Mouse (Mus musculus) neural tube, embryonic 15.5 days (tissue): ENCODE data around the gene Rplp2. TPM values are rescaled to one million over a fixed set of nuclear protein-coding genes. Genes with fewer than 3 reads are reported as not detected.

ENCODE experiments used
- ATAC-seq: fragments of 200-750 bp; cut with Nextera tagmentation; 2 replicates; pipeline ENCODE4 v1.8.0; 2017; ENCODE audit warnings: mild to moderate bottlenecking, moderate TSS enrichment, moderate library complexity; ENCODE audit not compliant: low FRiP score
- H3K27ac ChIP-seq: fragments of 300-500 bp; sonication (generic); replicated peaks from 2 replicates; pipeline ENCODE4 v1.5.1; 2015; ENCODE audit warnings: mild to moderate bottlenecking, inconsistent platforms
- H3K27me3 ChIP-seq: fragments of 300-500 bp; sonication (generic); replicated peaks from 2 replicates; pipeline ENCODE4 v1.6.1; 2015; ENCODE audit warnings: inconsistent platforms
- H3K36me3 ChIP-seq: fragments of 300-500 bp; sonication (generic); 2 replicates; pipeline ENCODE4 v1.6.1; 2015; ENCODE audit warnings: inconsistent platforms
- H3K4me1 ChIP-seq: fragments of 300-500 bp; sonication (generic); 2 replicates; pipeline ENCODE4 v1.6.1; 2015; ENCODE audit warnings: inconsistent platforms
- H3K4me2 ChIP-seq: fragments of 300-500 bp; sonication (generic); 2 replicates; pipeline ENCODE4 v1.6.1; 2015; ENCODE audit warnings: inconsistent platforms, mild to moderate bottlenecking, moderate library complexity
- H3K4me3 ChIP-seq: fragments of 300-500 bp; sonication (generic); replicated peaks from 2 replicates; pipeline ENCODE4 v1.5.1; 2015; ENCODE audit warnings: mild to moderate bottlenecking, inconsistent platforms
- H3K9ac ChIP-seq: fragments of 300-500 bp; sonication (generic); replicated peaks from 2 replicates; pipeline ENCODE4 v1.6.1; 2015; ENCODE audit warnings: mild to moderate bottlenecking, inconsistent platforms
- H3K9me3 ChIP-seq: fragments of 300-500 bp; sonication (generic); replicated peaks from 2 replicates; pipeline ENCODE4 v1.6.1; 2016; ENCODE audit warnings: inconsistent platforms
- WGBS: fragments of 180-500 bp; shearing (Covaris S2); methylation state at CpG from one replicate; pipeline ENCODE4 v1.1.7; 2015; ENCODE audit warnings: mixed read lengths; 5-methylcytosine and 5-hydroxymethylcytosine counted together
- polyA plus RNA-seq: library from polyadenylated mRNA; unstranded; fragments of >200 nt; fragmentation: Nextera tagmentation; extraction: Ambion mirVana; gene quantifications from 2 replicates; pipeline ENCODE4 v1.2.1, GENCODE M21; 2015

Rplp2 gene
- polyA plus RNA-seq, 1 experiment from 2014 or later = 743 TPM

DNA sequence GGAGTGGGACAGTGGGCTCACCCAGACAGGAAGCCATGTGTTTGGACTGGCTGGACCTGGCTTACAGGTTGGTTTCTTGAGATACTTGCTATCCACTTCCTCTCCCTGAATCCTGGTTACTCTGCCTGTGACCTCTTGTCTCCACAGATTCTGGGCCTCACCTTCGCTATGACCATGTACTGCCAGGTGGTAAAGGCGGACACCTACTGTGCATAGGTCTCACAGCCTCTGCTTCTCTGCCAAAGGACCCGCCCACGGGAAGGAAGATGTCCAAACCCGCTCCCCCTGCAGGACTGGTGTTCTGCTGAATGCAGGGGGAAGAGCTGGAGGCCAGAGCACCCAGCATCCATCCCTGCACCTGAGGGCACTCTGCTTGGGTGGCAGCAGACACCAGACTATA is 45.6 kb downstream of the Rplp2 start:
- 92% methylated on average over 5 of the region's 5 CpGs for WGBS
- H3K4me1 ChIP-seq = no peaks in the 10 kb centered on the region
- H3K36me3 ChIP-seq = peaks cover 42% of the 10 kb centered on the region
- no peak overlapping the region for H3K27ac ChIP-seq
- no peak overlapping the region for H3K9ac ChIP-seq
- H3K27me3 ChIP-seq = no peaks in the 10 kb centered on the region
- no peaks in the 10 kb centered on the region for H3K9me3 ChIP-seq
- H3K4me3 ChIP-seq = no peak overlapping the region
- no peak overlapping the region for H3K4me2 ChIP-seq
- ATAC-seq = no peak

DNA sequence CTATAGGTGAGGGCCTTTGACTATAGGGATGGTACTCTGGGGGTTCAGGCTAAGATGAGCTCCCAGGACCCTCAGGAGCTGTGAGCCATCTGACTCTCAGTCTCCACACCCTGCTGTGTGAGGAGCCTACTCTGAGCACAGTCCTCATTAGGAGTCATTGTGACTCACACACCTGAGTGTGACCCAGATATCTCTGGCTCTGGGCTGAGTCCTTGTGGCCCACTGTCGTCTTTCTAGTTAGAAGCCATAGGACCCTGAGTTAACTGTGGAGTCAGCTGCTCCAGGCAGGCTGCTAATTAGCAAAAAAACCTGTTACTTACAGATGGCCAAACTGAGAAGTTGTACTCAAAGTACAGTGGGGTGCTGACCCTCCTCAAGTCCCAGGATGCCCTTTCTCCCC is 46.6 kb downstream of the Rplp2 start:
- H3K27me3 ChIP-seq = no peaks in the 10 kb centered on the region
- H3K27ac ChIP-seq = no peak overlapping the region
- H3K4me3 ChIP-seq = no peak overlapping the region
- no peaks in the 10 kb centered on the region for H3K9me3 ChIP-seq
- H3K4me2 ChIP-seq = no peak overlapping the region
- H3K36me3 ChIP-seq = peaks cover 52% of the 10 kb centered on the region
- ATAC-seq = no peak
- no peak overlapping the region for H3K9ac ChIP-seq
- WGBS = 90% methylated on average over 1 of the region's 1 CpGs
- no peaks in the 10 kb centered on the region for H3K4me1 ChIP-seq

DNA sequence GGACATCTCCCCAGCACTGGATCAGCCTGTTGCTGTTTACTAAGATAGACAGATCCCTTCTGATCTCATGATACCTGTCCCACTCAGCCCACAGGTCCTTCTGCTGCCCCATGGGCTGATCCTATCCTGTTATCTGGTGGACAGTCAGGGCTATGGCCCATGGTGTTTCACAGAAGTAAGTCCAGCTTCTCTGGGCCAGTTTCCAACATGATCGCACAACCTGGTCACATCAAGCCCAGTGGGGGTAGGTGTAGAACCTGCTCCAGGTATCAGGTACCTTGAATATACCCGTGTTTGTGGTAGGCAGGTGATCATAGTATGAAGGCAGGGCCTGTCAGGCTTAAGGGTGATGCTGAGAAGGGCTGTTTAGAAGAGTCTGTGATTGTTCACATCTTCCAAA is 48.2 kb downstream of the Rplp2 start:
- H3K4me2 ChIP-seq = no peak overlapping the region
- WGBS = 88% methylated on average over 2 of the region's 2 CpGs
- no peak overlapping the region for H3K9ac ChIP-seq
- no peak overlapping the region for H3K4me3 ChIP-seq
- H3K27ac ChIP-seq = no peak overlapping the region
- no peaks in the 10 kb centered on the region for H3K27me3 ChIP-seq
- no peaks in the 10 kb centered on the region for H3K4me1 ChIP-seq
- H3K36me3 ChIP-seq = peaks cover 58% of the 10 kb centered on the region
- no peaks in the 10 kb centered on the region for H3K9me3 ChIP-seq
- ATAC-seq = no peak

DNA sequence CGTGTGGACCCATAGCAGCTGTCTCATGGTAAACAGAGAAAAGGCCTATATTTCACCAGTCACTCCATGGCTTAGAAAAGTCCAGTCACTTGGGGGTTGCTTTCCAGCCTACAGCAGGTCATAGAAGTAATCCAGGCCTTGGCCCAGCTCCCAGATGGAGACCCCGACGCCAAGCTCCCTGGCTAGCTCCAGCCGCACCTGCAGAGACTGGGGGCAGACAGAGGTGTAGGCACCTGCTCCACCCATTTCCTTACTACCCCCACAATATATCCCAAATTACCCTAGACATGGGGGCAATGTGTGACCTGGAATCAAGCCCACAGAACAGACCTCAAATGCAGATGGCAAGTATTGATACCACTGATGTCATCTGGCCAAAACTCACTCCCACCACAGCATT is 48.8 kb downstream of the Rplp2 start:
- H3K9me3 ChIP-seq = no peaks in the 10 kb centered on the region
- H3K27ac ChIP-seq = no peak overlapping the region
- no peak overlapping the region for H3K9ac ChIP-seq
- H3K4me1 ChIP-seq = no peaks in the 10 kb centered on the region
- 93% methylated on average over 4 of the region's 4 CpGs for WGBS
- ATAC-seq = no peak
- H3K4me2 ChIP-seq = no peak overlapping the region
- H3K36me3 ChIP-seq = peaks cover 58% of the 10 kb centered on the region
- no peak overlapping the region for H3K4me3 ChIP-seq
- H3K27me3 ChIP-seq = no peaks in the 10 kb centered on the region

DNA sequence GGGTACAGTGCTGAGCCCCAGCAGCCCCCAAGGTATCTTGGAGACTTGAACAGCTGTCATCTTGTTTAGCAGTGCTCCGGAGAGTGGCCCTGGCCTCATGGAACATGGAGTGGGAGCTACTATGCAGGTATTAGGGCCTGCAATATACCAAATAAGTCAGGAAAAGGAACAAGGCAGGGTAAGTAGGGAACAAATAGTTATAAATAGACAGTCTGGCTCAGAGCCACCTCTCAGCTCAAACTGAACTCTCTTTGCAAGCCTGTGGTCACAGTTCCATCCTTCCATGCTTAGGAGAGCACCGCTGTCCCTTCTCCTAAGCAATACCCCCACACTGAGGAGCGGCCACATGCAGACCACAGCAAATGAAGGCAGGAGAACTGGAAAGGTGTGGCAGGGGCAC is 50.4 kb downstream of the Rplp2 start:
- H3K9me3 ChIP-seq = no peaks in the 10 kb centered on the region
- no peaks in the 10 kb centered on the region for H3K4me1 ChIP-seq
- no peak overlapping the region for H3K9ac ChIP-seq
- no peak overlapping the region for H3K4me3 ChIP-seq
- no peak overlapping the region for H3K4me2 ChIP-seq
- WGBS = 98% methylated on average over 3 of the region's 3 CpGs
- no peak for ATAC-seq
- no peaks in the 10 kb centered on the region for H3K27me3 ChIP-seq
- no peak overlapping the region for H3K27ac ChIP-seq
- peaks cover 48% of the 10 kb centered on the region for H3K36me3 ChIP-seq

Other genes starting within 250 kb of the Rplp2 start
- gene Lmntd2, start 233.3 kb upstream of the Rplp2 start, polyA plus RNA-seq = 0.35 and 1.6 TPM in 2 replicates
- 24.1 and 28.1 TPM in 2 replicates for gene Rassf7, start 231.5 kb upstream of the Rplp2 start, polyA plus RNA-seq
- 54.9 and 60.2 TPM in 2 replicates for gene Phrf1, start 218.6 kb upstream of the Rplp2 start, polyA plus RNA-seq
- 2.6 and 7.8 TPM in 2 replicates for gene Irf7, start 180.9 kb upstream of the Rplp2 start, polyA plus RNA-seq
- gene Cdhr5, start 170.6 kb upstream of the Rplp2 start, polyA plus RNA-seq = 4.2 TPM in 1 of 2 replicates, not detected in the other
- 5.4 and 11.0 TPM in 2 replicates for gene Sct, start 168.2 kb upstream of the Rplp2 start, polyA plus RNA-seq
- gene Drd4, start 155.4 kb upstream of the Rplp2 start, polyA plus RNA-seq = 0.87 and 1.3 TPM in 2 replicates
- 178 and 200 TPM in 2 replicates for gene Deaf1, start 119.7 kb upstream of the Rplp2 start, polyA plus RNA-seq
- gene Tmem80, start 119.6 kb upstream of the Rplp2 start, polyA plus RNA-seq = 50.5 and 55.8 TPM in 2 replicates
- gene Eps8l2, start 108.5 kb upstream of the Rplp2 start, polyA plus RNA-seq = 0.23 and 10.7 TPM in 2 replicates
- gene Taldo1, start 55.2 kb upstream of the Rplp2 start, polyA plus RNA-seq = 269 and 298 TPM in 2 replicates
- 49.3 and 50.4 TPM in 2 replicates for gene Gatd1, start 33.2 kb upstream of the Rplp2 start, polyA plus RNA-seq
- gene Cend1, start 17.9 kb upstream of the Rplp2 start, polyA plus RNA-seq = 185 and 208 TPM in 2 replicates
- 76.7 and 88.8 TPM in 2 replicates for gene Slc25a22, start 9.5 kb upstream of the Rplp2 start, polyA plus RNA-seq
- gene Pidd1, start 3.3 kb upstream of the Rplp2 start, polyA plus RNA-seq = 2.7 and 5.0 TPM in 2 replicates
- gene Pnpla2, start 7.8 kb downstream of the Rplp2 start, polyA plus RNA-seq = 17.2 and 25.7 TPM in 2 replicates
- gene Cracr2b, start 13.7 kb downstream of the Rplp2 start, polyA plus RNA-seq = 7.1 and 9.6 TPM in 2 replicates
- gene Cd151, start 20.0 kb downstream of the Rplp2 start, polyA plus RNA-seq = 23.7 and 25.1 TPM in 2 replicates
- 85.3 and 89.8 TPM in 2 replicates for gene Polr2l, start 27.8 kb downstream of the Rplp2 start, polyA plus RNA-seq
- 73.0 and 77.3 TPM in 2 replicates for gene Tspan4, start 27.9 kb downstream of the Rplp2 start, polyA plus RNA-seq
- 50.4 and 54.4 TPM in 2 replicates for gene Chid1, start 92.5 kb downstream of the Rplp2 start, polyA plus RNA-seq
- gene Ap2a2, start 114.8 kb downstream of the Rplp2 start, polyA plus RNA-seq = 105 and 109 TPM in 2 replicates
- gene Muc6, start 207.9 kb downstream of the Rplp2 start, polyA plus RNA-seq = 0.27 and 0.31 TPM in 2 replicates
- 0.29 and 0.35 TPM in 2 replicates for gene Muc2, start 243.0 kb downstream of the Rplp2 start, polyA plus RNA-seq